Mouse (Mus musculus): ENCODE results near the gene Zfyve21. TPM values are rescaled to one million over a fixed set of nuclear protein-coding genes. Genes with fewer than 3 reads are reported as not detected.

Zfyve21 gene
- 119 and 122 TPM in 2 replicates for polyA plus RNA-seq (2014; fragmentation: Nextera tagmentation; extraction: Ambion mirVana)

DNA sequence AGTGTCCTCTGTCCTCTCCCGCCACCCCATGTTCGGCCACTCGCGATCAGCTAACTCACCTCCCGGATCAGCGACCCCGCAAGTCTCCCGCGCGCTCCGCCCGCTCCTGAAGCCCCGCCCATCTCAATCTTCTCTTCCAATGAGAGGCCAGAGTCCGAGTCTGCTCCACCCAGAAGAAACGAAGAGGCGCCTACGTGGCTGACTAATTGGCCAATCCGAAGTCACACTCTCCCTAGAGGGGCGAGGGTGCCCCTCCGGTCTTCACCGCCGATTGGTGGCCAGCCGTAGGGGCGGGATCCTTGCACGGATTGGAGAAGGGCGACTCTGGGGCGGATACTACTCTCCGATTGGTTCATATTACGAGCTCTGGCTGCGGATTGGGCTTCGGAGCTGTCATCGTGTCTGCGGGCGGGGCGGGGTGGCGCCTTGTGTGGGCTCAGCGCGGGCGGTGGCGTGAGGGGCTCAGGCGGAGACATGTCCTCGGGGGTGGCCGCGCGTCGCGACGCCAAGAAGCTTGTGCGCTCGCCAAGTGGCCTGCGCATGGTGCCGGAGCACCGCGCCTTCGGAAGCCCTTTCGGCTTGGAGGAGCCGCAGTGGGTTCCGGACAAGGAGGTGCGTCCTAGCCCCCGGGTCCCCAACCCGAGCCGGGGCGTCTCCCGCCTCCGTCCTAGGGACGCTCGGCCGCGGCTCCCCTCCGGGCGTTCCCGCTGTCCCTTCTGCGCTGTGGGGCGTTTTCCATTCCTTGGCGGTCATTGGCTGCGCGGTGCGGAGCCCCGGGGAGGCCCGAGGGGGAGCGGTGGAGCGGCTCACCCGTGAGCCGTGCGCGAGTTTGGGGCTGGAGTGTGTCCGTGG, at the start of gene Zfyve21, which contains the start of gene Xrcc3:
Gene Zfyve21 (plus strand): TSS at position 405 of the 852 bp plus-strand sequence.
Gene Xrcc3 (minus strand): TSS at position 108 of the 852 bp plus-strand sequence.
- Histone ChIP-seq H3K4me2 (ENCODE audit: low read depth, low read length) (peak within 1 kb of the TSS; percentile 90), H3K36me3 (ENCODE audit: control insufficient read depth, insufficient read depth, low read length) (peaks cover 7% of the 10 kb centered on the region), H3K27me3 (replicated peaks; ENCODE audit: control insufficient read depth, insufficient read depth, low read length) (no peaks in the 10 kb centered on the region), H3K27ac (replicated peaks; ENCODE audit: low read depth, low read length) (peak within 1 kb of the TSS; percentile 92), H3K4me1 (ENCODE audit: control insufficient read depth, insufficient read depth, low read length) (peaks cover 30% of the 10 kb centered on the region), H3K9ac (ENCODE audit: low read depth, low read length) (peak within 1 kb of the TSS; percentile 87), H3K4me3 (ENCODE audit: low read depth, low read length) (peak within 1 kb of the TSS; percentile 83), H3K9me3 (ENCODE audit: control insufficient read depth, low read length) (no peaks in the 10 kb centered on the region)
- DNase-seq (ENCODE audit: low spot score): peak; percentile 100
- WGBS: 2% methylated on average over 43 of the region's 87 CpGs
- ATAC-seq (ENCODE audit: low read depth): peak; percentile 99

DNA sequence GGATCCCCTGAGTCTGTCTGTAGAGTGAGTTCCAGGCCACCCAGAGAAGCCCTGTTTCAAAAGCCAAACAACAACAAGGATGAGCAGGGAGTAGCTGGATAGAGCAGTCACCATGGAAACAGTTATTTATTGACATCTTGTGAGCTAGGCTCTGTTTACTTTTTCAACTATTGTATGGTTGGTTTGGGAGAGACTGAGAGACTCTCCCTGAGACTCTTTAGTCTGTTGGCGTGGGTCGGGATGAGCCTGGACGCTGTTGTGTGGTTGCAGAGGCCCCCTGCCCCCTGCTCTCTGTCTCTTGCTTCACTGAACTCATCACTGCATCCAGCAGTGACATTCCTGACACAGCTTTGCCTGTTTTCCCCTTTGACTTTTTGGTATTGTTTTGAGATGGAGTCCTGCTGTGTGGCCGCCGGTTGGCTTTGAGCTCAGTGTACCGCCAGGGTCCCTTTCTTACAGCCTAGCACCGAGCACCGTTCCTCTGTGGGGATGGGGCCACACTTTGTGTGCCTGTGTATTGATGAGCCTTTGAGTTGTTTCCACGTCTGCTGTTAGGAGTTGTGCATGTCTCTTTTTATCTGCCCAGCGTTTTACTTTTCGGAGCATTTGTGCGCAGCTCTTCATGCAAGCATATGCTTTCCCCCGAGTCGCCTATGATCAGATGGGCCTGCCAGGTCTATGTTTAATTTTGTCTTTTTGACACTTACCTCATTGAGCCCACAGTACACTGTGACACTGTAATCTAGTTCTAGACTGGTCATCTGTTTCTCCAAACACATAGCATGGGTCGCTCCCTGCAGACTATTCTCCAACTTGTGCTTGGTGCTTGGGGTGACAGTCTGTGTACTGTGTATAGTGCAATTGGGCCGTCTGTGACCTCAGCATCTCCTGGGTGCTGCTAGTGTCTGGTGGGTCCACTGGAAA, 47.4 kb upstream of the Zfyve21 start:
- no peak overlapping the region for H3K4me2 ChIP-seq (ENCODE audit: low read depth, low read length)
- 53% methylated on average over 16 of the region's 16 CpGs for WGBS
- no peaks in the 10 kb centered on the region for H3K9me3 ChIP-seq (ENCODE audit: control insufficient read depth, low read length)
- H3K4me1 ChIP-seq (ENCODE audit: control insufficient read depth, insufficient read depth, low read length): peaks cover 7% of the 10 kb centered on the region
- H3K9ac ChIP-seq (ENCODE audit: low read depth, low read length): no peak overlapping the region
- DNase-seq (ENCODE audit: low spot score) (peak; percentile 39), ATAC-seq (ENCODE audit: low read depth) (peak; percentile 24; the same call in 1 of the 2 replicates)
- peaks cover 17% of the 10 kb centered on the region; the same call in 1 of the 2 replicates for H3K36me3 ChIP-seq (ENCODE audit: control insufficient read depth, insufficient read depth, low read length)
- H3K4me3 ChIP-seq (ENCODE audit: low read depth, low read length): no peak overlapping the region
- no peak overlapping the region for H3K27ac ChIP-seq (replicated peaks; ENCODE audit: low read depth, low read length)
- H3K27me3 ChIP-seq (replicated peaks; ENCODE audit: control insufficient read depth, insufficient read depth, low read length): no peaks in the 10 kb centered on the region

DNA sequence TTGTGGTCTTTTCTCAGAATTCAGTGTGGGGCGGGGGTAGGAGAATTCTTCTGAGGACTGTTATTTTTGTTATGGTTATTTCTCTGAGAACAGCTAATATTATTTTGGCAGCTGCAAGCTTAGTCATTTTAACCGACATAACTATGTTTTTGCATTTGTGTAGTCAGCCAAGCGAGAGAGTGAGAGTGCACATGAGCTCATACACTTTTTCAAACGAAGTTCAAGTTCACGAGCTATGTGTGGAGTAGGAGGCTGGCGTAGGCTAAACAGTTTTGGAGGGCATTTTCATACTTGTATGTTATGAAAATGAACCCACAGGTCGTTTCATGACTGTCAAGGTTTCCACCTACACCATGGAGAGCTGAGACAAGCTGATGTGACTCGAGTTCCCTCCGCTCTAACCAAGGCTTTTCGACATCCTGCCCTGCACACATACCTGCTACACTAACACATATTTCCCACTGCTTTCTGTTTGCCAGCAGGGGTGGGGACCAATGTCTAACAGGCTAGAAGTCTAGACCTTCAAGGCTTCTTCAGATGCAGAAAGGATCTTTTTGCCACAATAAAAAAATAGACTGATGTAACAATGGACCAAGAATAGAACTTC, 45.5 kb upstream of the Zfyve21 start:
- Histone ChIP-seq H3K27ac (replicated peaks; ENCODE audit: low read depth, low read length) (no peak overlapping the region), H3K4me1 (ENCODE audit: control insufficient read depth, insufficient read depth, low read length) (peaks cover 7% of the 10 kb centered on the region), H3K9me3 (ENCODE audit: control insufficient read depth, low read length) (no peaks in the 10 kb centered on the region), H3K27me3 (replicated peaks; ENCODE audit: control insufficient read depth, insufficient read depth, low read length) (no peaks in the 10 kb centered on the region), H3K4me3 (ENCODE audit: low read depth, low read length) (no peak overlapping the region), H3K36me3 (ENCODE audit: control insufficient read depth, insufficient read depth, low read length) (peaks cover 22% of the 10 kb centered on the region), H3K4me2 (ENCODE audit: low read depth, low read length) (no peak overlapping the region), H3K9ac (ENCODE audit: low read depth, low read length) (no peak overlapping the region)
- ATAC-seq (ENCODE audit: low read depth): no peak
- whole genome bisulfite sequencing: 82% methylated on average over 10 of the region's 10 CpGs
- no peak for DNase-seq (ENCODE audit: low spot score)

DNA sequence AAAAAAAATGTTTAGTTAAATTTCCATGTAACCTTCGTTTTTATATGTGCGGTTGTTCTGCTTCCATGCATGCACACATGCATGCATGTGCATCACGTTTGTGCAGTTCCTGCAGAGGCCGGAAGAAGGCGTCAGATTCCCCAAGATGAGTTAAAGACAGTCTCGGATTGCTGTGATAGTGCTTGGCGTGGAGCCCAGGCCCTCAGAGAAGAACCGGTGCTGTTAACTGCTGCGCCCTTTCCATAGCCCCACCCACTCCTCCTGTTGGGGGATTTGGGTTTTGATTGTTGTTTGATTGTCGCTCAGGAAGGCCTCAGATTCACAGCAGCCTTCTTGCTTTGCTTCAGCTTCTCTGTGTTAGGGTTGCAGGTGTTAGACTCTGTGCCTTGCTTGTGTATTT, 44.7 kb upstream of the Zfyve21 start:
- Histone ChIP-seq H3K4me1 (ENCODE audit: control insufficient read depth, insufficient read depth, low read length) (peaks cover 7% of the 10 kb centered on the region), H3K36me3 (ENCODE audit: control insufficient read depth, insufficient read depth, low read length) (peaks cover 24% of the 10 kb centered on the region), H3K4me3 (ENCODE audit: low read depth, low read length) (no peak overlapping the region), H3K4me2 (ENCODE audit: low read depth, low read length) (no peak overlapping the region), H3K27ac (replicated peaks; ENCODE audit: low read depth, low read length) (peak overlapping the region; percentile 68; the same call in 1 of the 2 replicates), H3K27me3 (replicated peaks; ENCODE audit: control insufficient read depth, insufficient read depth, low read length) (no peaks in the 10 kb centered on the region), H3K9me3 (ENCODE audit: control insufficient read depth, low read length) (no peaks in the 10 kb centered on the region), H3K9ac (ENCODE audit: low read depth, low read length) (peak overlapping the region; percentile 40; the same call in 1 of the 2 replicates)
- ATAC-seq (ENCODE audit: low read depth): peak; percentile 66; the same call in 1 of the 2 replicates
- DNase-seq (ENCODE audit: low spot score): peak; percentile 93
- 31% methylated on average over 10 of the region's 10 CpGs for WGBS

DNA sequence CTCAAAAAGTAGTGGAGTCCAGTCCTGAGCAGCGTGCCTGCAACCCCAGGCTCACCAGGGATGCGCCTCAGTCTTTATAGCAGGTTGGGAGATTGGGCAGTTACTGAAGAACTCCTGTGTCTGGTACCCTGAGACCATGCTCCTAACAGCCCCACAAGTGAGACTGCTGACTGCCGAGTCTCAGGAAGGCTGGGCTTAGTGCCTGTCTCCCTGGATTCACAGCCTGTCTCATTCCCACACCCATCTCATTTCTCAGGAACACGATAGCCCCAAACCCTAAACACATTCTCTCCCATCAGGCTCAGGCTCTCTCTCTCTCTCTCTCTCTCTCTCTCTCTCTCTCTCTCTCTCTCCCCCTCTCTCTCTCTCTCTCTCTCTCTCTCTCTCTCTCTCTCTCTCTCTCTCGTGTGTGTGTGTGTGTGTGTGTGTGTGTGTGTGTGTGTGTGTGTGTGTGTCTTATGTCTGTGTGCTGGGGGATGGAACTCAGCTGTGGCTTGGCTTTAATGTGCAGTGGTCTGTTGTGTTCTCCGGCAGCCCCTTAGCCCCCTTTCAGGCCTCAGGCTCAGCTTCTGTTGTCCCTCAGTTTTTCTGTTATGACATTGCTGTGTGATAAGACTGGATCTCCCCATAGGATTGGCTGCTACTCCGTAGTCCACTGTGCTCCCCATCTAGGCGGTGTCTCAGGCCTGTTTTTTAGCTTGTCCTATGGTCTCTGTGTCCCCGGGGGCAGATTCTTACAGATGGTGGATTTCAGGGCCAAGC, 44.0 kb upstream of the Zfyve21 start:
- peaks cover 7% of the 10 kb centered on the region for H3K4me1 ChIP-seq (ENCODE audit: control insufficient read depth, insufficient read depth, low read length)
- no peaks in the 10 kb centered on the region for H3K9me3 ChIP-seq (ENCODE audit: control insufficient read depth, low read length)
- DNase-seq (ENCODE audit: low spot score) (peak; percentile 44), ATAC-seq (ENCODE audit: low read depth) (0 out of 2 replicates have a peak, but pooled peaks have one; percentile 21)
- H3K27me3 ChIP-seq (replicated peaks; ENCODE audit: control insufficient read depth, insufficient read depth, low read length): no peaks in the 10 kb centered on the region
- peaks cover 30% of the 10 kb centered on the region for H3K36me3 ChIP-seq (ENCODE audit: control insufficient read depth, insufficient read depth, low read length)
- no peak overlapping the region for H3K4me3 ChIP-seq (ENCODE audit: low read depth, low read length)
- H3K27ac ChIP-seq (replicated peaks; ENCODE audit: low read depth, low read length): peak overlapping the region; percentile 68; the same call in 1 of the 2 replicates
- no peak overlapping the region for H3K4me2 ChIP-seq (ENCODE audit: low read depth, low read length)
- 60% methylated on average over 8 of the region's 9 CpGs for WGBS
- peak overlapping the region; percentile 40; the same call in 1 of the 2 replicates for H3K9ac ChIP-seq (ENCODE audit: low read depth, low read length)

DNA sequence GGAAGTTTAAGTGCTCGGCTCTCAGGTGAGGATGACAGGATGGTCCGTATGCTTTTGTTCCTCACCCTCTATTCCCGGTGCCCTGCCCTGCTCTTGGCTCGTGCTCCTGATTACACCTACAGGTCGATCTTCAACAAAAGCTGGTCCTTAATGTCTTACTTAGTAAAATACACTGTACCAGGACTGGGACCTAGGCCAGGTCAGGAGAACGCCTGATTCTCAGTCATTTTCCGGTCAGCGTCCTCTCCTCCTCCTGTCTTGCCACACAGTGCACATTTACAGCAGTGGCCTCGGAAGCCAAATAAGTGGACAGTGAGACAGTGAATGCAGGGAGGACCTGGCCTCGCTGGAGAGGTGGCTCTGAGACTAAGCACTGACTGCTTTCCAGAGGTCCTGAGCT, 43.3 kb upstream of the Zfyve21 start:
- ATAC-seq (ENCODE audit: low read depth) (no peak), DNase-seq (ENCODE audit: low spot score) (no peak)
- Histone ChIP-seq H3K4me2 (ENCODE audit: low read depth, low read length) (no peak overlapping the region), H3K36me3 (ENCODE audit: control insufficient read depth, insufficient read depth, low read length) (peaks cover 37% of the 10 kb centered on the region), H3K9me3 (ENCODE audit: control insufficient read depth, low read length) (no peaks in the 10 kb centered on the region), H3K4me1 (ENCODE audit: control insufficient read depth, insufficient read depth, low read length) (peaks cover 7% of the 10 kb centered on the region), H3K4me3 (ENCODE audit: low read depth, low read length) (no peak overlapping the region), H3K27ac (replicated peaks; ENCODE audit: low read depth, low read length) (no peak overlapping the region), H3K9ac (ENCODE audit: low read depth, low read length) (no peak overlapping the region), H3K27me3 (replicated peaks; ENCODE audit: control insufficient read depth, insufficient read depth, low read length) (no peaks in the 10 kb centered on the region)
- 84% methylated on average over 10 of the region's 10 CpGs for WGBS

DNA sequence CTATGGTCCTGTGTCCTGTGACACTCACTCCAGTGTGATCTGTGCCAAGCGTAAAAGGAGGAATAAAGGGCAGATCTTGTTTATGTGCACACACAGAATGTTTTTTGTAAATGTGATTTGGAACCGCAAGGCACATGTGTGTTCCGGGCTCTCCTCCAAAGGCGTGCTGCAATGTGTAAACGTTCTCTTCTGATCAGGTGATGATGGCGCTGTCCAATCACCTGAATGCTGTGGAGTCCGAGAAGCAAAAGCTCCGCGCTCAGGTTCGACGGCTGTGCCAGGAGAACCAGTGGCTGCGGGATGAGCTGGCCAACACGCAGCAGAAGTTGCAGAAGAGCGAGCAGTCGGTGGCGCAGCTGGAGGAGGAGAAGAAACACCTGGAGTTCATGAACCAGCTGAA, 39.8 kb upstream of the Zfyve21 start:
- Histone ChIP-seq H3K27me3 (replicated peaks; ENCODE audit: control insufficient read depth, insufficient read depth, low read length) (no peaks in the 10 kb centered on the region), H3K9me3 (ENCODE audit: control insufficient read depth, low read length) (no peaks in the 10 kb centered on the region), H3K27ac (replicated peaks; ENCODE audit: low read depth, low read length) (no peak overlapping the region), H3K9ac (ENCODE audit: low read depth, low read length) (no peak overlapping the region), H3K4me2 (ENCODE audit: low read depth, low read length) (no peak overlapping the region), H3K4me1 (ENCODE audit: control insufficient read depth, insufficient read depth, low read length) (peaks cover 6% of the 10 kb centered on the region), H3K4me3 (ENCODE audit: low read depth, low read length) (no peak overlapping the region), H3K36me3 (ENCODE audit: control insufficient read depth, insufficient read depth, low read length) (peaks cover 71% of the 10 kb centered on the region)
- 87% methylated on average over 16 of the region's 16 CpGs for WGBS
- ATAC-seq (ENCODE audit: low read depth): no peak
- no peak for DNase-seq (ENCODE audit: low spot score)
